In genomic region chr8:111642939-111643263, GRCm38 (mm10) we compare ENCODE assay signal across 8 mouse cellular contexts. TPM values are rescaled to one million over a fixed set of nuclear protein-coding genes. Genes with fewer than 3 reads are reported as not detected.
DNase-seq lines count a peak whose midpoint lies in the region; ATAC-seq and TF ChIP-seq lines count a peak whose summit lies in the region.

No protein-coding gene starts in this region.

- peak overlapping the region; percentile 74 for H3K4me3 ChIP-seq in left cerebral cortex, adult 2 months
- H3K4me3 ChIP-seq in embryonic facial prominence, embryonic 14.5 days (ENCODE audit: low read depth, low read length) = peak overlapping the region; percentile 81
- H3K4me3 ChIP-seq in limb, embryonic 10.5 days = peak overlapping the region; percentile 86
- peak overlapping the region; percentile 86 for H3K4me3 ChIP-seq in neural tube, embryonic 13.5 days

- 0 out of 2 replicates have a peak, but pooled peaks cover 3% of the 10 kb centered on the region for H3K4me1 ChIP-seq in embryonic facial prominence, embryonic 14.5 days (ENCODE audit: control insufficient read depth, insufficient read depth, low read length)
- peaks cover 8% of the 10 kb centered on the region for H3K4me1 ChIP-seq in limb, embryonic 10.5 days
- H3K4me1 ChIP-seq in neural tube, embryonic 13.5 days (replicated peaks) = peaks cover 23% of the 10 kb centered on the region

- H3K9ac ChIP-seq in embryonic facial prominence, embryonic 14.5 days (ENCODE audit: low read depth, low read length) = peak overlapping the region; percentile 95
- peak overlapping the region; percentile 91 for H3K9ac ChIP-seq in neural tube, embryonic 13.5 days

- no peaks in the 10 kb centered on the region for H3K27me3 ChIP-seq in embryonic facial prominence, embryonic 14.5 days (replicated peaks; ENCODE audit: control insufficient read depth, insufficient read depth, low read length)
- no peaks in the 10 kb centered on the region for H3K27me3 ChIP-seq in limb, embryonic 10.5 days (ENCODE audit: low read depth, poor library complexity, severe bottlenecking)
- no peaks in the 10 kb centered on the region for H3K27me3 ChIP-seq in neural tube, embryonic 13.5 days

- DNase-seq in left cerebral cortex, adult 2 months (ENCODE audit: extremely low spot score in 1 of 2, low spot score in 2 of 2) = no peak
- DNase-seq in left cerebral cortex, postnatal 10 days (ENCODE audit: extremely low spot score in 1 of 2, low spot score in 2 of 2) = no peak
- no peak for DNase-seq in embryonic facial prominence, embryonic 14.5 days (ENCODE audit: low spot score)
- no peak for DNase-seq in limb, embryonic 10.5 days (ENCODE audit: low spot score)
- DNase-seq in right cerebral cortex, adult 2 months (ENCODE audit: low spot score in 2 of 2) = no peak
- DNase-seq in left cerebral cortex, adult 18-20 months (ENCODE audit: low spot score in 2 of 2) = no peak
- no peak for DNase-seq in adrenal gland, postnatal 4 days (ENCODE audit: low spot score in 2 of 2)

- intact Hi-C loops in left cerebral cortex, adult 2 months (cut with DNase I) = loop anchor here (1.0 to 5.0 kb wide), 2 partner anchors 12 to 106 kb away; partner anchors contain the start of gene Znrf1
- intact Hi-C loops in left cerebral cortex, postnatal 10 days (cut with DNase I) = loop anchor here (5.0 kb wide), 1 partner anchor 106 kb away; the partner anchor contains the start of gene Znrf1

- ATAC-seq in embryonic facial prominence, embryonic 14.5 days (ENCODE audit: low read depth) = peak; percentile 42
- peak; percentile 49 for ATAC-seq in neural tube, embryonic 13.5 days (ENCODE audit: low read depth)

- 11% methylated on average over 5 of the region's 5 CpGs for WGBS in embryonic facial prominence, embryonic 14.5 days
- WGBS in limb, embryonic 10.5 days = 10% methylated on average over 5 of the region's 5 CpGs
- WGBS in neural tube, embryonic 13.5 days = 13% methylated on average over 5 of the region's 5 CpGs

- no peaks in the 10 kb centered on the region for H3K9me3 ChIP-seq in embryonic facial prominence, embryonic 14.5 days (ENCODE audit: control insufficient read depth, low read length)
- no peaks in the 10 kb centered on the region for H3K9me3 ChIP-seq in limb, embryonic 10.5 days (replicated peaks)
- no peaks in the 10 kb centered on the region for H3K9me3 ChIP-seq in neural tube, embryonic 13.5 days

- H3K27ac ChIP-seq in left cerebral cortex, adult 2 months = peak overlapping the region; percentile 100
- H3K27ac ChIP-seq in embryonic facial prominence, embryonic 14.5 days (replicated peaks; ENCODE audit: low read depth, low read length) = peak overlapping the region; percentile 95
- H3K27ac ChIP-seq in limb, embryonic 10.5 days = peak overlapping the region; percentile 99
- peak overlapping the region; percentile 94 for H3K27ac ChIP-seq in neural tube, embryonic 13.5 days (replicated peaks)

- TF ChIP-seq CTCF in left cerebral cortex, adult 2 months (IDR thresholded peaks at IDR 0.05) = no peak

- H3K4me2 ChIP-seq in embryonic facial prominence, embryonic 14.5 days (ENCODE audit: low read depth, low read length) = peak overlapping the region; percentile 59
- peak overlapping the region; percentile 62 for H3K4me2 ChIP-seq in neural tube, embryonic 13.5 days

- H3K36me3 ChIP-seq in embryonic facial prominence, embryonic 14.5 days (ENCODE audit: control insufficient read depth, insufficient read depth, low read length) = no peaks in the 10 kb centered on the region
- H3K36me3 ChIP-seq in limb, embryonic 10.5 days = peaks cover 17% of the 10 kb centered on the region; the same call in 1 of the 2 replicates
- H3K36me3 ChIP-seq in neural tube, embryonic 13.5 days = no peaks in the 10 kb centered on the region

RNA-seq across cellular contexts. Expression of gene Zfp1, which starts 0.3 kb away (rescaled TPM):
- 10 to 100 TPM; 22.0 to 23.5 TPM for total RNA-seq in left cerebral cortex, adult 2 months (2021)
- total RNA-seq in left cerebral cortex, postnatal 10 days (2021) = 10 to 100 TPM; 21.9 to 22.7 TPM
- 16.3 and 19.3 TPM in 2 replicates for polyA plus RNA-seq in embryonic facial prominence, embryonic 14.5 days (2014; fragmentation: Nextera tagmentation; extraction: Ambion mirVana)
- 21.6 and 21.7 TPM in 2 replicates for polyA plus RNA-seq in limb, embryonic 10.5 days (2016; fragmentation: Nextera tagmentation; extraction: Ambion mirVana)
- 22.0 and 29.5 TPM in 2 replicates for polyA plus RNA-seq in neural tube, embryonic 13.5 days (2015; fragmentation: Nextera tagmentation; extraction: Ambion mirVana)
- total RNA-seq in left cerebral cortex, adult 18-20 months (2021) = 10 to 100 TPM; 21.0 to 23.3 TPM
- 10 to 100 TPM; 15.5 to 17.0 TPM for total RNA-seq in adrenal gland, postnatal 4 days (2021)

RNA-seq across cellular contexts. Expression of gene Ldhd, which starts 12.7 kb away (rescaled TPM):
- 10 to 100 TPM; 10.1 to 10.8 TPM for total RNA-seq in left cerebral cortex, adult 2 months (2021)
- total RNA-seq in left cerebral cortex, postnatal 10 days (2021) = 1 to 10 TPM; 1.9 to 2.2 TPM
- 0.38 and 0.60 TPM in 2 replicates for polyA plus RNA-seq in embryonic facial prominence, embryonic 14.5 days (2014; fragmentation: Nextera tagmentation; extraction: Ambion mirVana)
- polyA plus RNA-seq in limb, embryonic 10.5 days (2016; fragmentation: Nextera tagmentation; extraction: Ambion mirVana) = 0.11 and 0.25 TPM in 2 replicates
- polyA plus RNA-seq in neural tube, embryonic 13.5 days (2015; fragmentation: Nextera tagmentation; extraction: Ambion mirVana) = 0.40 and 0.68 TPM in 2 replicates
- 1 to 10 TPM; 9.1 to 9.3 TPM for total RNA-seq in left cerebral cortex, adult 18-20 months (2021)
- 10 to 100 TPM; 22.0 to 23.2 TPM for total RNA-seq in adrenal gland, postnatal 4 days (2021)

RNA-seq across cellular contexts. Expression of gene Ctrb1, which starts 47.9 kb away (rescaled TPM):
- total RNA-seq in left cerebral cortex, adult 2 months (2021) = not detected
- total RNA-seq in left cerebral cortex, postnatal 10 days (2021) = not detected
- not detected in 2 replicates for polyA plus RNA-seq in embryonic facial prominence, embryonic 14.5 days (2014; fragmentation: Nextera tagmentation; extraction: Ambion mirVana)
- not detected in 2 replicates for polyA plus RNA-seq in limb, embryonic 10.5 days (2016; fragmentation: Nextera tagmentation; extraction: Ambion mirVana)
- not detected in 2 replicates for polyA plus RNA-seq in neural tube, embryonic 13.5 days (2015; fragmentation: Nextera tagmentation; extraction: Ambion mirVana)
- total RNA-seq in left cerebral cortex, adult 18-20 months (2021) = not detected
- 1,000 to 10,000 TPM in 1 of 2 experiments, 1 to 10 TPM in 1; 1.1 to 5,957 TPM for total RNA-seq in adrenal gland, postnatal 4 days (2021)
